Mouse (Mus musculus): Measurements from ENCODE around the gene Dnaic1. TPM values are rescaled to one million over a fixed set of nuclear protein-coding genes. Genes with fewer than 3 reads are reported as not detected.
A peak's percentile ranks its signal among the peaks of the same experiment; 100 is the strongest.

Dnaic1 gene
- 3.3 and 4.6 TPM in 2 replicates for polyA plus RNA-seq (2015; fragmentation: Nextera tagmentation; extraction: Ambion mirVana)

DNA sequence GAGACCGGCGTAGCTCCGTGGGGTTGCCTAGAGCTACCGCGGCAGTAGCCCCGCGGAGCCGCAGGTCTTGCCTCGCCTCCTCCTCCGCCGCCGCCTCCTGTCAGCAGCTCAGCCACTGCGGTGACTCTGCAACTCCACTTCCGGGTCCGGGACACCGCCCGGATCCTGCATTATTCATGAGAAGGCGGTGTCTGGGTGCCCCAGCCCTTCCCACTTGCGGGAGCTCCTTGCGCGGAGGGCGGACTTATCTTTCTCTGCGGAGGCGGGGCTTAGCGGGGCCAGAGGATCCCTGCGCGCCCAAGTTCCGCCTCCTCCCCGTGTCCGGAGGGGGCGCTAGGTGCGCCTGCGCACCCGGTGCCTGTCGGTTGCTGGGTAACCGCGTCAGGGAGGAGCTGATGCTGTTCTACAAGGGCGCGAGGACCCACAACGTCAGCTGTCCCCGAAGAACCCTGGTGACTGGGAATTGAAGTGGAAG is at the start of gene Dnaic1, which contains the start of gene Fam219a:
Gene Dnaic1, plus strand, starts transcription at position 365 of the 475 bp plus-strand sequence.
Gene Fam219a, minus strand, starts transcription at position 128 of the 475 bp plus-strand sequence.
- peaks cover 25% of the 10 kb centered on the region for H3K27me3 ChIP-seq
- peak within 1 kb of the TSS; percentile 60 for H3K27ac ChIP-seq (replicated peaks)
- H3K4me2 ChIP-seq (replicated peaks) = peak within 1 kb of the TSS; percentile 93
- H3K36me3 ChIP-seq = no peaks in the 10 kb centered on the region
- under 1% methylated on average over 41 of the region's 41 CpGs for WGBS
- ATAC-seq (ENCODE audit: insufficient number of reproducible peaks, low FRiP score, low TSS enrichment, low read depth) = peak; percentile 97
- no peaks in the 10 kb centered on the region for H3K9me3 ChIP-seq (replicated peaks)
- peak within 1 kb of the TSS; percentile 50 for H3K9ac ChIP-seq
- peaks cover 21% of the 10 kb centered on the region for H3K4me1 ChIP-seq
- H3K4me3 ChIP-seq (replicated peaks) = peak within 1 kb of the TSS; percentile 79

- Histone ChIP-seq H3K27me3 (peaks cover 4% of the 10 kb centered on the region; the same call in 1 of the 2 replicates), H3K4me2 (replicated peaks) (no peak overlapping the region), H3K27ac (replicated peaks) (no peak overlapping the region), H3K4me3 (replicated peaks) (no peak overlapping the region), H3K4me1 (no peaks in the 10 kb centered on the region), H3K9ac (no peak overlapping the region), H3K9me3 (replicated peaks) (no peaks in the 10 kb centered on the region), H3K36me3 (no peaks in the 10 kb centered on the region)
- 39% methylated on average over 14 of the region's 14 CpGs for WGBS
- ATAC-seq (ENCODE audit: insufficient number of reproducible peaks, low FRiP score, low TSS enrichment, low read depth) = no peak
Measured at GRCm38 (mm10) chr4:41520641-41521040, 48.9 kb upstream of the Dnaic1 start.

- 82% methylated on average over 6 of the region's 6 CpGs for WGBS
- Histone ChIP-seq H3K27ac (replicated peaks) (no peak overlapping the region), H3K4me2 (replicated peaks) (no peak overlapping the region), H3K9me3 (replicated peaks) (no peaks in the 10 kb centered on the region), H3K4me1 (0 out of 2 replicates have a peak, but pooled peaks cover 7% of the 10 kb centered on the region), H3K9ac (no peak overlapping the region), H3K36me3 (no peaks in the 10 kb centered on the region), H3K4me3 (replicated peaks) (no peak overlapping the region), H3K27me3 (peaks cover 4% of the 10 kb centered on the region; the same call in 1 of the 2 replicates)
- ATAC-seq (ENCODE audit: insufficient number of reproducible peaks, low FRiP score, low TSS enrichment, low read depth) = no peak
Measured at GRCm38 (mm10) chr4:41522136-41522535, 47.4 kb upstream of the Dnaic1 start.

DNA sequence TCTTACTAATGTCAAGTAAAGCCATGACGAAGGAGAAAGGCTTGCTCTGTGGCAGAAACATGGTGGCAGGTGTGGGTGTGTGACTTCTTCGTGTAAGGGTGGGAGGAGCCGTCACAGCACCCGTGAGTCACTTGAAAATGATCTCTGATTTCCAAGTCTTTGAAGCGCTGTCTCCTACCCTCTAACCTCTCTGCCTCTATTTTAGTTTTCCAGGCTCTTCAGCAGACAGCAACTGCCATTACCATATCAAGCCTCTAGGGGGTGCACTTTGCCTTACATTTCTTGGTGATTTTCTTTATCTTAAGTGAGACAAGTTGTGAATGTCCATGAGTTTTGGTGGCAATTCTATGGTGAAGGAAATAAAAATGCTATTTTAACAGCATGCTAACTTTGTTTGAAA is 46.8 kb upstream of the Dnaic1 start:
- Histone ChIP-seq H3K9me3 (replicated peaks) (no peaks in the 10 kb centered on the region), H3K4me3 (replicated peaks) (no peak overlapping the region), H3K27me3 (peaks cover 5% of the 10 kb centered on the region; the same call in 1 of the 2 replicates), H3K27ac (replicated peaks) (no peak overlapping the region), H3K4me1 (0 out of 2 replicates have a peak, but pooled peaks cover 8% of the 10 kb centered on the region), H3K9ac (no peak overlapping the region), H3K36me3 (no peaks in the 10 kb centered on the region), H3K4me2 (replicated peaks) (no peak overlapping the region)
- ATAC-seq (ENCODE audit: insufficient number of reproducible peaks, low FRiP score, low TSS enrichment, low read depth) = no peak
- WGBS = 49% methylated on average over 5 of the region's 5 CpGs

DNA sequence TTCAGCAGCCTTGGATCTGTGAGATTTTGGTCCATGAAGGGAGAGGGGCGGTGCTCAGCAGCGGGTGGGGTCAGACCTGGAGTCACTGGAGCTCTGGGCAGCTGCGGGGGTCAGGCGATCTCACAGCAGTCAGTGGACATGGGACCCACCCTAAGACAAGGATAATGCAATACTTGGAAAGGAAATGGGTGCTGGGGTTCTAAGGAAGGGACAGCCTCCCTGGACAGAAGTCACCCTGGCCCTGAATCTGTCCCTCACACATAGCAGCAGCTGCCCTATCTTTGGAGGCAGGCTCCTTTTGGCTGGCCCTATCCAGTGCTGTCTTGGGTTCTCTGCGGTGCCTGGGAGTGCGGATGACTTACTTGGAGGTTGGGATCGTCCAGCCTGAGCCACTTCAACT is 45.7 kb upstream of the Dnaic1 start:
- H3K36me3 ChIP-seq = no peaks in the 10 kb centered on the region
- H3K9me3 ChIP-seq (replicated peaks) = no peaks in the 10 kb centered on the region
- H3K4me2 ChIP-seq (replicated peaks) = no peak overlapping the region
- no peak overlapping the region for H3K27ac ChIP-seq (replicated peaks)
- H3K4me3 ChIP-seq (replicated peaks) = no peak overlapping the region
- 73% methylated on average over 7 of the region's 7 CpGs for WGBS
- H3K9ac ChIP-seq = no peak overlapping the region
- H3K4me1 ChIP-seq = 0 out of 2 replicates have a peak, but pooled peaks cover 8% of the 10 kb centered on the region
- H3K27me3 ChIP-seq = peaks cover 8% of the 10 kb centered on the region; the same call in 1 of the 2 replicates
- ATAC-seq (ENCODE audit: insufficient number of reproducible peaks, low FRiP score, low TSS enrichment, low read depth) = no peak

DNA sequence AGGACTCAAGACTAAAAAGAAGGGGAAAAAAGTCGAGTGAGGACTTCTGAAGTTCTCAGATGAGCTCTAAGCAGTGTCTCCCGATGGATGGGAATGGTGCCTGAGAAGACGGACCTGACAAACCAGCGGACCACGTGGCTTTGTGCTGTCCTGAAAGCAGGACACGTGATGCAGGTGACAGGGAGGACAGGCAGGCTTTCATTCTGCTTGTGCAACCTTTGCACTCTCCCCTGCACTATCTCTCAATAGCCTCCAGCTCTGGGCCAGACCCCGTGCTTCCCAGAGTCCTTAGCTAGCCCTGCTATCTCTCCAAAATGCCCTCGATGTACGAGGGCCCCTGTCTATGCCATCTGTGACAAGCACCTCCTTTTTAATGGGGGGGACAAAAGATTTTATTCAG is 44.7 kb upstream of the Dnaic1 start:
- 63% methylated on average over 9 of the region's 9 CpGs for WGBS

GRCm38 (mm10) chr4:41526553-41526952 is 43.0 kb upstream of the Dnaic1 start:
- no peak for ATAC-seq (ENCODE audit: insufficient number of reproducible peaks, low FRiP score, low TSS enrichment, low read depth)
- 65% methylated on average over 7 of the region's 7 CpGs for WGBS
- Histone ChIP-seq H3K36me3 (no peaks in the 10 kb centered on the region), H3K4me3 (replicated peaks) (no peak overlapping the region), H3K4me1 (0 out of 2 replicates have a peak, but pooled peaks cover 8% of the 10 kb centered on the region), H3K4me2 (replicated peaks) (no peak overlapping the region), H3K9me3 (replicated peaks) (no peaks in the 10 kb centered on the region), H3K27me3 (peaks cover 8% of the 10 kb centered on the region; the same call in 1 of the 2 replicates), H3K27ac (replicated peaks) (no peak overlapping the region), H3K9ac (no peak overlapping the region)

More for the DNA sequence above, 44.7 kb upstream of the Dnaic1 start:
- Histone ChIP-seq H3K36me3 (no peaks in the 10 kb centered on the region), H3K27ac (replicated peaks) (no peak overlapping the region), H3K27me3 (peaks cover 8% of the 10 kb centered on the region; the same call in 1 of the 2 replicates), H3K9ac (no peak overlapping the region), H3K9me3 (replicated peaks) (no peaks in the 10 kb centered on the region), H3K4me1 (0 out of 2 replicates have a peak, but pooled peaks cover 8% of the 10 kb centered on the region), H3K4me2 (replicated peaks) (no peak overlapping the region), H3K4me3 (replicated peaks) (no peak overlapping the region)
- ATAC-seq (ENCODE audit: insufficient number of reproducible peaks, low FRiP score, low TSS enrichment, low read depth) = no peak

DNA sequence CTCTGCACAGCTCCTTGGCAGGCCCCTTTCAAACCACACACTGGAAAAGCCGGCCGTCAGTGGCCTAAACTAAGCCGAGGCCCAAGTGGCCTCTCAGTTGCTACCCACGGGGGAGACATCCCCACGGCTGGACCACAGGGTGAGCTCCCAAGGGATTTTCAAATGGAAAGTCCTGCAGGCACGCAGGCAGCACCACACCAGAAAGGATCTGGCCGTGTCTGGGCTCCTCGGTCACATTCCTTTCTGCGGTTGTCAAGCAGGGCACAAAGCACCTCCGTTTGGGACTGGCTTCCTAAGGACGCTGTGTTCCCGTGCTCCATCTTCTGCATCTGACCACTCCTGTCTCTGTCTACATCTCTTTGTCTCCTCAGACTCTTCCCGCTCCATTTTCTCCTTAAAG is 42.5 kb upstream of the Dnaic1 start:
- Histone ChIP-seq H3K9ac (no peak overlapping the region), H3K4me3 (replicated peaks) (no peak overlapping the region), H3K4me1 (0 out of 2 replicates have a peak, but pooled peaks cover 8% of the 10 kb centered on the region), H3K9me3 (replicated peaks) (no peaks in the 10 kb centered on the region), H3K4me2 (replicated peaks) (no peak overlapping the region), H3K27me3 (peaks cover 5% of the 10 kb centered on the region; the same call in 1 of the 2 replicates), H3K36me3 (no peaks in the 10 kb centered on the region), H3K27ac (replicated peaks) (no peak overlapping the region)
- ATAC-seq (ENCODE audit: insufficient number of reproducible peaks, low FRiP score, low TSS enrichment, low read depth) = no peak
- 47% methylated on average over 13 of the region's 13 CpGs for WGBS

GRCm38 (mm10) chr4:41527996-41528395 is 41.6 kb upstream of the Dnaic1 start:
- Histone ChIP-seq H3K27ac (replicated peaks) (no peak overlapping the region), H3K9ac (no peak overlapping the region), H3K36me3 (no peaks in the 10 kb centered on the region), H3K4me2 (replicated peaks) (no peak overlapping the region), H3K9me3 (replicated peaks) (no peaks in the 10 kb centered on the region), H3K4me3 (replicated peaks) (no peak overlapping the region), H3K27me3 (peaks cover 5% of the 10 kb centered on the region; the same call in 1 of the 2 replicates), H3K4me1 (0 out of 2 replicates have a peak, but pooled peaks cover 8% of the 10 kb centered on the region)
- no peak for ATAC-seq (ENCODE audit: insufficient number of reproducible peaks, low FRiP score, low TSS enrichment, low read depth)
- 48% methylated on average over 8 of the region's 8 CpGs for WGBS

GRCm38 (mm10) chr4:41532420-41532819 is 37.2 kb upstream of the Dnaic1 start:
- 24% methylated on average over 6 of the region's 6 CpGs for WGBS

DNA sequence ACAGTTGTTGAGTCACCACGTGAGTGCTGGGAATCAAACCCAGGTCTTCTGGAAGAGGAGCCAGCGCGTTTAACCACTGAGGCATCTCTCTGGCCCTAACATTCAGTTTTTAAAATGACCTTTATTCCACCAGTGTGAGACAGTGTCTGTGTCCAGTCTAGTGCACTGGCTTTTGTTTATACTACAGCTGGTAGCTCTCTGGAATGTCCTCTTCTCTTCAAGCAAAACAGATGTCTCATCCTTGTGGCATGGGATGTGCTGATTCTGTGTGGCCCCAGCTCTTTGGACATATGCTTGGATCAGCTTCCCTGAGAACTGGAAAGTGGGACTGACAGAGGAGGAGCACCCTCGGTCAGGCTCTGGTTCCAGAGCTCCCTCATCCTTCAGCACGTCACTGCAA is 34.7 kb upstream of the Dnaic1 start:
- WGBS = 80% methylated on average over 5 of the region's 5 CpGs
- no peak for ATAC-seq (ENCODE audit: insufficient number of reproducible peaks, low FRiP score, low TSS enrichment, low read depth)
- H3K4me2 ChIP-seq (replicated peaks) = no peak overlapping the region
- no peaks in the 10 kb centered on the region for H3K4me1 ChIP-seq
- H3K9ac ChIP-seq = no peak overlapping the region
- H3K9me3 ChIP-seq (replicated peaks) = no peaks in the 10 kb centered on the region
- H3K27me3 ChIP-seq = no peaks in the 10 kb centered on the region; the same call in 1 of the 2 replicates
- H3K36me3 ChIP-seq = no peaks in the 10 kb centered on the region
- H3K27ac ChIP-seq (replicated peaks) = no peak overlapping the region
- H3K4me3 ChIP-seq (replicated peaks) = no peak overlapping the region

More at GRCm38 (mm10) chr4:41532420-41532819, 37.2 kb upstream of the Dnaic1 start:
- no peak overlapping the region for H3K4me3 ChIP-seq (replicated peaks)
- no peak for ATAC-seq (ENCODE audit: insufficient number of reproducible peaks, low FRiP score, low TSS enrichment, low read depth)
- H3K27ac ChIP-seq (replicated peaks) = no peak overlapping the region
- no peaks in the 10 kb centered on the region for H3K4me1 ChIP-seq
- no peak overlapping the region for H3K4me2 ChIP-seq (replicated peaks)
- H3K27me3 ChIP-seq = peaks cover 5% of the 10 kb centered on the region; the same call in 1 of the 2 replicates
- no peak overlapping the region for H3K9ac ChIP-seq
- H3K36me3 ChIP-seq = no peaks in the 10 kb centered on the region
- H3K9me3 ChIP-seq (replicated peaks) = no peaks in the 10 kb centered on the region

- no peak overlapping the region for H3K4me3 ChIP-seq (replicated peaks)
- no peaks in the 10 kb centered on the region for H3K36me3 ChIP-seq
- H3K9ac ChIP-seq = no peak overlapping the region
- peaks cover 22% of the 10 kb centered on the region for H3K4me1 ChIP-seq
- WGBS = 31% methylated on average over 8 of the region's 8 CpGs
- H3K27me3 ChIP-seq = no peaks in the 10 kb centered on the region
- H3K27ac ChIP-seq (replicated peaks) = no peak overlapping the region
- ATAC-seq (ENCODE audit: insufficient number of reproducible peaks, low FRiP score, low TSS enrichment, low read depth) = no peak
- H3K4me2 ChIP-seq (replicated peaks) = no peak overlapping the region
- no peaks in the 10 kb centered on the region for H3K9me3 ChIP-seq (replicated peaks)
Measured at GRCm38 (mm10) chr4:41542136-41542535, 27.4 kb upstream of the Dnaic1 start.
